Mouse (Mus musculus) brain, embryonic 14.5 days (tissue): ENCODE results near the gene Luzp1. TPM values are rescaled to one million over a fixed set of nuclear protein-coding genes. Genes with fewer than 3 reads are reported as not detected.

Experiments
- DNase-seq: peaks from one replicate; pipeline ENCODE4 v3.0.0-alpha.2; 2011; ENCODE audit warnings: low read depth
- CTCF ChIP-seq: fragments of 200-500 bp; IDR thresholded peaks from 2 replicates; pipeline ENCODE4 v1.5.1; 2012; ENCODE audit warnings: inconsistent platforms, mild to moderate bottlenecking, moderate library complexity, borderline replicate concordance; ENCODE audit not compliant: insufficient read depth, insufficient read length; ENCODE audit errors: extremely low read depth
- POLR2A ChIP-seq: fragments of 200-500 bp; IDR thresholded peaks from 2 replicates; pipeline ENCODE4 v1.6.1; 2012; ENCODE audit warnings: mild to moderate bottlenecking, inconsistent platforms, borderline replicate concordance; ENCODE audit not compliant: poor library complexity, insufficient read depth, insufficient read length, severe bottlenecking; ENCODE audit errors: extremely low read depth
- polyA plus RNA-seq: library from polyadenylated mRNA; depleted of rRNA; stranded (reverse); fragments of >200 nt; gene quantifications from 2 replicates; pipeline ENCODE4 v1.2.3, GENCODE M21; 2012; rRNA removed

Luzp1 gene
- 12.8 and 15.0 TPM in 2 replicates for polyA plus RNA-seq

DNA sequence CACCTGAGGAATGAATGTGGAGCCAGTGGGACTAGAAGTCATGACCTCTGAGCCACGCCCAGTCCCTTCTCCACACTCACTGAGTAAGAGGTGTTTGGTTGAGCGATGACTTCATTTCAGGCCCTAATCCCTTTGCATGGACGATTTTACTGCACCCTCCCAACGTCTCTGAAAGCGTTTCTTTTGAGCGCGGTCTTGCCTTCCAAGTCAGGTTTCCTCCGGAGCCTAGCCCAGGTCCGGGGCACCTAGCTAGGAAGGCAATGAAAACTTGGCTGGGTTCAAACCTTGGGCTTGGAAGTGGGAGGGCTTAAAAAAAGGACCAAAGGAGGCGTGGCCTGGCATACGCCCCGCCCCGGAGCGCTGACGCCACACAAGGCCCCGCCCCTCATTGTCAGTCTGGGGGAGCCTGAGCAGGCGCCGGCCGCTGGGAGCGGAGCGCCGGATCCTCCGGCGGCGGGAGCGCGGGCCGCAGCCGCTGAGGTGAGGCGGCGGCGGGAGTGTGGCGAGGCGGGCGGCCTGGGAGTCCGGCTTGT is at the start of gene Luzp1:
Gene Luzp1 (plus strand): TSS at position 391 of the 533 bp plus-strand sequence.
- peak; percentile 96 for DNase-seq
- TF ChIP-seq CTCF (no peak), POLR2A (peak; percentile 100)

DNA sequence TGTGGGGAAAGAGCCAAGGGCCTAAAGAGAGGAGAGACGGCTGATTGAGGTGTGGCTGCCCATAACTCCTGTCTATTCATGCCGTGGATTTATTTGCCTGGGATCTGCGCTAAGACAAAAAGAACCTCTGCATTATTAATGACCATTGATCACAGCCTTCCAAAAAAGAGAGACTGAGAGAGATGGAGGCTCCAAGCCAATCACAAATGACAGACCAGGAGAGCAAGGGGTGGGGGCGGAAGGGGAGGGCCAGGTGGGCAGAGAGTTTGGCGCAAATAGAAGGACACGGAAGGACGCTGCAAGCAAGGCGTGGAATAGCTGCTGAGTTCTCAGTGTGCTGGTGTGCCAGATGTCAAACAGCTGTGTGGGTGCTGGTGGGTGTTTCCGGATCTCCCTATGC is 46.3 kb upstream of the Luzp1 start, which contains the start of gene Htr1d:
Gene Htr1d (plus strand): TSS at position 301 of the 400 bp plus-strand sequence.
- DNase-seq, result no peak
- TF ChIP-seq CTCF, result no peak
- no peak for TF ChIP-seq POLR2A

DNA sequence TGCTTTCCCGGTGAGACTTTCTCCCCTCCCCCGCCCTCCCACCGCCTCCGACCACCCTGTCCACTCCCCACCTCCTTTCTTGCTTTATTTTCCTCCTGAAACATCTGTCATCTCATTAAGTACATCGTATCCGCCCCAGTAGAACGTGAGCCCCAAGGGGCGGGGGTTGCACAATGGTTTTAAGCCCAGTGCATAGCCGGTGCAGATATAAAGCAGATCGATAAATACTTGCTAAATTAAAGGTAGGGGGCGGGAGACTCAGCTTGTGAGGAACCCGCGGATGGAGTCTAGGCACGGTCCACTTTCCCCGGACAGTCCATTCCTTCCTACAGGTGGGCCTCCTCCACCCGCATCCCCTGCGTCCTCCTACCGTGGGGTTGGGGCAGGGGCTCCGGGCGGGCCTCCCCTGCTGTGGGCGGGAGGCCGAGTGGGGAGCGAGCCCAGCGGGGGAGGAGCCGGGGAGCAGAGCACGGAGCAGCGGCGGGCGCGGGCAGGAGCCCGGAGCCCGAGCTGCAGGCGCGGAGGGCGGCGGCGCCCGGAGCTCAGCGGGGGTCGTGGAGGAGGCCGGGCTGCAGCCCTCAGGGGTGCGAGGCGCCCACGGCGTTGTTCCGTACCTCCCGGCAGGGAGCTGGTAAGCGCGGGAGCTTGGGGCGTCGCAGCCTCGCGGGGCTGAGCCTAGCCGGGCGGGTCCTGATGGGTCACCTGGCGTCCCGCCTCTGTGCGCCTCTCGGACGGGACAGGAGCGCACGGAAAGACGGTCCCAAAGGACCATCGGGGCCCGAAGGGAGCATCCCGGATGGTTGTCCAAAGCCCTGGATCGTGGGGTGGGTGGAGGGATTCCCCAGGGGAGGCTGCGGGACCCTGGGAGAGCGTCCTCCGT is 45.2 kb upstream of the Luzp1 start:
- no peak for TF ChIP-seq POLR2A
- DNase-seq, result no peak

DNA sequence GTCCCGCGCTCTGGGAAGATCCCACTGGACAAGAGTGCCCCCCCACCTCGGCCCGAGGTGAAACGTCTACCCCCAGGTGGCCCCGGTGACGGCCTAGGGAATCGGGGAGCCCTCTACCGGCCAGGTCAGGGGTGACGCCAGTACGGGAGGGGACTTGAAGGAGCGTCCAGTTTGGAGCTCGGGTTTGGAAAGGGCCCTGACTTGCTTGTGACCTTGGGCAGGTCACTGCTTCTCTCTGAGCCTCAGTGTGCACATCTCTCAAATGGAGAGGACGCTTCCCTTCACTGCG is 44.6 kb upstream of the Luzp1 start:
- TF ChIP-seq POLR2A (no peak), CTCF (peak; percentile 43; the same call in 1 of the 2 replicates)
- no peak for DNase-seq

DNA sequence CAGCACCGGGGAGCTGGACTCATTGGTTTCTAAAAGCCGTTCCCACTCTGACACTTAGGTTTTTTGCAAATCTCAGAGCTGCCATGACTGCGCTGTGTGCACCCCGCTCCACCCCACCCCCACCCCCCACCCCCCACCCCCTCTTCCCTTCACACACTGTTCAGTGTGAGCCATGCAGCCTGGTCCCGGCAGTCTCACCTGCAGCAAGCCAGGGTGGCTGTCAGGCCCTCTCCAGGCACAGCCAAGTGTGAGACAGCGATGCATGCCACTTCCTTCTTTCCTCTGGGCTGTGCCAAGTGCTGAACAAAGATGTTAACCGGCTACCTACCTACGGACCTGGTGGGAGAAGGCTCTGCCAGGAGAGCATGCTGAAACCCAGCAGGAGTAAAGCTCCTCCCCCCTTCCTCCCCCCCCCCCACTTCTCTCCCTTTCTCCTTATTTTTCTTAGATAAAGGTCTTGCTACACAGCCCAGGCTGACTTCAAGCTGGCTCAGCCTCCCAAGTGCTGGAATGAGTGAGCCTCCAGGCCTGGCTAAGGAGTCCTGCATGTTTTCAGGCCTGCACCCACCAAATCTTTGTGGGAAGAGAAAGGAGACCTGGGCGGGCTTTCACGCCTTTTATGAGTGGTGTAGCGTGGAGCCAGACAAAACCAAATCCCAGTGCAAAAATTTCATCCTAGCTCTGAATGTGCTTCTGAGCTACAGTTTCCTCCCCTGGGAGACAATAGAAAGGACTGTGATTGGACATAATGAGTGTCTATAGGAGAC is 38.8 kb upstream of the Luzp1 start:
- no peak for TF ChIP-seq CTCF
- TF ChIP-seq POLR2A, result no peak
- peak; percentile 47 for DNase-seq

DNA sequence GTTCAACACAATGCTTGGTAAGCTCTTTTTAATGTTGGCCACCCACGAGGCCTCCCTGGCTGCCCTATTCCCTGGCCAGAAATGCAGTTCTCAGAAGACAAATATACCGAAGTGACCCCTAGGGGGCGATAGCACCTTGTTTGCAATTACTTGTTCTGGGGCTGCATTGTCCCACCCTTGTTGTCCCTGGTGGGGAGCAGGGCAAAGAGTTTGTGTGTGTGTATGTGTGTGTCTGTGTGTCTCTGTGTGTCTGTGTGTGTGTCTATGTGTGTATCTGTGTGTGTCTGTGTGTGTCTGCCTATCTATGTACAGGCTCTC is 38.2 kb upstream of the Luzp1 start:
- TF ChIP-seq POLR2A, result no peak
- peak; percentile 74 for TF ChIP-seq CTCF
- DNase-seq, result peak; percentile 81

DNA sequence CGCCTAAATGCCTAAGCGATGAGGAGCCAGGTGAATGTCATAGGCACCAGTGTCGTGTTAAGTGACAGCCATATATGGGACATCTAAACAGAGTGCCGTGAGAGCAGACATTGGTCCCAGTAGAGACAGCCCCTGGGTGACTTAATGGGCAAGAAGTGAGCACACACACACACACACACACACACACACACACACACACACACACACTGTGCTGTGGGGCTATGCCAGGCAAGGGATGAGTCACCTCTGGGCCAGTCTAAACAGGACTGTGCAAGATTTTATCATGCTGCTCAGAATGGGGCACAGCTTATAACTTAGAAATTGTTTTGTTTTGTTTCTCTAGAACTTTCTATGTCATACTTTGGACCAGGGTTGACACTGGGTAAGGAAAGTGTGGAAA is 35.5 kb upstream of the Luzp1 start:
- no peak for TF ChIP-seq POLR2A
- TF ChIP-seq CTCF, result no peak
- no peak for DNase-seq

DNA sequence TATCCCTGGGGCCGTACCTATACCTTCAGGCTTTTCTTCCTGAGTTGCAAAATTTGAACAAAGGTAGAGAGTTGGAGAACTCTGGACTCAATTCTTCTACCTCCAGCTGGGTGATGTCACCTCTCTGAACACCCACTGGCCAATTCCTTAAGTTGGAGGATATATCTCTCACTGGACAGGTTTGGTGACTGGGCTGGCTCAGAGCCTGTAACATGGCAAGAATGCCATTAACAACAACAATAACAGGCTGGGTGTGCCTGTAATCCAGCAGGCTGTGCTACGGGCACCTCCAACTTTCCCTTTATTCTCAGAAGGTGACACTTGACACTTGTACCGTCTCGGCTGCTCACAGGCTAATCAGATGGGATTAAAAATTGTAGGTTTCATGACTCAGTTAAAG is 30.5 kb upstream of the Luzp1 start:
- no peak for DNase-seq
- TF ChIP-seq POLR2A, result no peak
- TF ChIP-seq CTCF, result no peak

DNA sequence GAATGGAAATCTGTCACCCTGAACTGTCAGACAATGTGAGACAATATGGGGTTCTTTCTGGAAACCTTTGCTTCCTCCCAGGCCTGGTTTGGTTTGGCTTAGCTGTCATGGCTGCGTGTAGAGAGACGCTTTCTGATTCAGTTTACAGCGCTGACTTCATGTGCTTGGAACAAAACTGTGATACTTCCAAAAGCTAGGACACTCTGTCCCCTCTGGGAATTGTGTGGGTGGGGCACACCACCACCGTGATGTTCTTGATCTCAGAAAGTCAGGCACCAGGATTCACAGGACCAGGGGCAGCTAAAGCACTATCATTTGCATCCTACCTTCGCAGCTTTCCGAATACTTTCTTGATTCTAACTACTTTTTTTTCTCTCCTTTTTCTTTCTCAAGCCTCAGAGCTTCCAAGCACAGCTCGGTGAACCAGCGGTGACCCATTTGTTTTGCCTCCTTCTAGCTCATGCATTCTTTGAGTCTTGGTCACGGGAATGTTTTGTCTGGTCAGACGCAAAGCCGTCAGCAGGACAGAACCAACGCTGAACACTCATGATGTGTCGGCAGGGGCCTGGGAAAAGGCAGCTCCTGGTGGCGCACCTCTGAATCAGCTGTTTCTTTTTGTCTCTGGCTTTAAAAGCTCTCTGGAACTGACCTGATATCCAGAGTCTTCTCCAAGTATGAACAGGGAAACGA is 28.1 kb upstream of the Luzp1 start:
- DNase-seq, result no peak
- no peak for TF ChIP-seq POLR2A
- no peak for TF ChIP-seq CTCF

DNA sequence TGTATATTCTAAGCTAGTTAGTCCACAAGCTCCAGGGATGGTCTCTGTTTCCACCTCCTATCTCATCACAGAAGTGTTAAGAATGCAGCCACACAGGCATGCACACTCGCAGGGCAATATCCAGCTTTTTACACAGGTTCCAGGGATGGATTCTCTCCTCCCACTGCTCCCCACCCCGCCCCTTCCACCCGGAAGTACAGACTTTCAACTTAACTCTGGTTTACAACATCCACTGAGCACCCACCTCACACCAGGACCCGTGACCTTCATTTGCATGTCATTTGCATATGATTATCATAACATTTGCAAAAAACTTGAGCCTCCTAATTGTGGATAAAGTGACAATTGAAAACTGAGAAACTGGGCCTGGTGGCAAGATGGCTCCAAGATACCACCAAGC is 25.0 kb upstream of the Luzp1 start:
- DNase-seq, result no peak
- TF ChIP-seq POLR2A (no peak), CTCF (no peak)

DNA sequence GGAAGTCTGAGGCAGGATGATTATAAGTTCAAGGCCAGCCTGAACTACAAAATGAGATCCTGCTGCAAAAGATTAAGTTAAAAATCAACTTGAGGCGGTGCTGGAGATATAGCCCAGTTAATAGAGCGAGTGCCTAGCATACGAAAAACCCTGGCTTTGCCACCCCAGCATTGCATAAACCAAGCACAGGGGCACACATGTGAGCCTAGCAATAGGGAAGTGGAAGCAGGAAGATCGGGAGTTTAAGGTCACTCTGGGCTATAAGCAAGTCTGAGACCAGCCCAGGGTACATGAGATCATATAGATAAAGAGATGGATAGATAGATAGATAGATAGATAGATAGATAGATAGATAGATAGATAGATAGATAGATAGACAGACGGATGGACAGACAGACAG is 19.8 kb upstream of the Luzp1 start:
- TF ChIP-seq CTCF (no peak), POLR2A (no peak)
- DNase-seq, result no peak

DNA sequence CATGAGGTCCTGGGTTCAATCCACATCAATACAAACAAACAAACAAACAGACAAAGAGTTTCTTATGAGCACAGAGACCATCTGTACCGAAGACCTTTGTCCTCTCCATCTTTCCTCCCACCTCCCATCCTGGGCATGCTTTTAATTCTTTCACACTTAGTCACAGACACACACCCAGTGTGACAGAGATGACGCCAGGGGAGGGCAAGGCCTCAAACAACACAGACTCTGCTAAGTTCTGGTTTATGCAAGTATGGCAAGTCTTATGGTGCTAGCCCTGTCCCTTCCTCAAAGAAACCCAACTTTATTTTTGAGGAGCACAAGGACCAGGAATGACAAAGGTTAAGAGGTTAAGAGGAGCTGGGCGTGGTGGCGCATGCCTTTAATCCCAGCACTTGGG is 19.3 kb upstream of the Luzp1 start:
- no peak for DNase-seq
- TF ChIP-seq CTCF (no peak), POLR2A (no peak)
